Mouse (Mus musculus): ENCODE measurements around the gene Il23r.
"Not testable (repeated sequence)": the region's sequence is repeated elsewhere in the genome, so short reads cannot be mapped to it uniquely, and the experiment has no call there.

The Il23r gene

DNA sequence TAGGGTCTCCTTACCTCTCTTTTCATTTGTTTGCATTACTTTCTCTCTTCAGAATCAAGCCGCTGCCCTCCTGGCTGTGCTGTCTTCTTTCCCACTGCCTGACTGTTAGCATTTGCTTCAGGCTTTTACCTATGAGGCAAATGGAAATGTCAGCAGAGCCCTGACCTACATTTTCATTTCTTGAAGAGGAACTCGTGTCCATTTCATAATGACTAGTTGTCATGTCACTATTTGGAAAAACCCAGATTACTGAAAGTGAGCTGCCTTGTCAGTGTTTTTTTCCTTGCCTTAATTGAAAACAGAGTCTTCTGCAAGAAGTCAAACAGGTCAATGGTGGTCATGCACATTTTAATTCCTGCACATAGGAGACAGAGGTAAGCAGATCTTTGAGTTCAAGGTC, at the start of gene Il23r:
TSS of gene Il23r (minus strand) at position 101 of the 400 bp plus-strand sequence.
- DNase-seq: no peak

DNA sequence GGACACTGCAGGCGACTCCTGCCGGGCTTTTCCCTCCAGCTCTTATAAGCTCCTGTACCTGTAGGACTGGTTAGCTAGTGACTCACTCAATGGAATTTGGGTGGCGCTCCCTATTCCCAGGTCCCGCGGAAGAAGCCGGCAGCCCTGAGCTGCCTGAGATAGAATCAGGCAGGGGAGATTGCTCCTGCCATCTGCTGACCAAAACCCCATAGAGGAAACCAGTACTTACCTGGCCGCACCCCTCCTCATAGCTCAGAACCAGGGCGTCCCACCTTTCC, 44.1 kb upstream of the Il23r start, which contains the start of gene Tacstd2:
TSS of gene Tacstd2 (minus strand) at position 20 of the 278 bp plus-strand sequence.
- DNase-seq: no peak

DNA sequence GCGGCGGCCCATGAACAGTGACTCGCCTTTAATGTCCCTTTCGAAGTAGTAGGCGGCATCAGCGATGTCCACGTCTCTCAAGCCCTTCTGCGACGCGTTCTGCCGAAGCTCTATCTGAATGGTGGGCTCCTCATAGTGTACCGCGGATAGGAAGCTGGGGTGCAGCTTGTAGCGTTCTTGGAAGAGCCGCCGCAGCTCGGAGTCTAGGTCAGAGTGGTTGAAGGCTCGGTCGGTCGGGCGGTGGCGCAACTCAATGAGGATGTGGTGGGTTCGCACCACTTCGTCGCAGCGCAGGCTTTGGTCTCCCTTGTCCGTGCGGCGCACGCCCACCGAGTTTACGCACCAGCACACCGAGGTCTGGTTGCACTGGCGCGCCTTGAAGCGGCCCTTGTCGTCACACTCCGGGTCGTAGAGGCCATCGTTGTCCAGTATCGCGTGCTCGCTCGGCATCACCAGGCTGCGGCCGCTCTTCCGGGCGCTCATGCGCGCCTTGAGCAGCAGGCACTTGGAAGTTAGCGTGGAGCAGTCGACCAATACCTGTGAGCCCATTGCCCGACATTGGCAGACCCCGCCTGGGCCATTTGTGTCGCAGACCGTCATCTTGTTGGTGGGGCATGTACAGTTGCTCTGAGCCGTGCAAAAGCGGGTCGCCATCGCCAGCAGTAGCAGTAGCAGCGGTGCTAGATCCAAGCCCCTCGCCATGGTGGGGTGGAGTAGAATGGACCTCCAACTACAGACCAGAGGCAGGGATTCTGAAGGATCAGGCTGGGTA, 43.5 kb upstream of the Il23r start:
- DNase-seq: no peak

DNA sequence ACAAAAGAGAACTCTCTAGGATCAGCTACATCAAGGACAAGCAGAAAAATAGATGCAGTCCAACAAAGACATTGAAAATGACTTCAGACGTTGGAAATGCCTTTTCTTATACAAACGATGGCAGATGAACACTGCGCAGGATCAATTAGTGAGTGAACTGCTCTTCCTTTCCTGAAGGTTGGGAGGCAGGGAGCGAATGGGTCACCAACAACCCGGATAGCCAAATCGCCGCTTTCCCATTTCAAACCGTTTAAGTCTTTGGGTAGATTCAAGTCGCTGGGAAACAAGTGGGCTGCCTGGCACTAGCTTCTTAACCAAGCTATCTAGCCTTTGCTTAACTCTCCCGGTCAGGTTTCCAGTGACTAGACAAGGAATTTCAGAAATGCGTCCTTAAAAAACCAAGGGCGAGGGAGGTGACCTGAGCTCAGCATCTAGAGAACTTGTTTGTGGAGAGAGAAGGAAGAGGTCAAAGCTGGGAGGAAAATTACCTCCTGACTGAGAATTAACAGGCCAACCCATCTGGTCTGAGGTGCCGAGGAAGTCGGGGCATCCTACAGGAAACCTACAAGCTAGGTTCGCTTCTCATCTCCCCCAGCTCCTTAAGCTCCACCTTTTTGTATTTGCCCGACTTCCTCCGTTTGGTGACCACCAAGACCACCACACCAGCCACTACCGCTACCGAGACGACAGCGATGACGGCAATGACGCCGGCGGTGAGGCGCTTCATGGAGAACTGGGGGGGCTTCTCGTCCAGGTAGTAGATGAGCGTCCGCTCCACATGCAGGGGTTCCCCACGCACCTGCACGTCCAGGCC, 42.7 kb upstream of the Il23r start:
- DNase-seq: no peak

DNA sequence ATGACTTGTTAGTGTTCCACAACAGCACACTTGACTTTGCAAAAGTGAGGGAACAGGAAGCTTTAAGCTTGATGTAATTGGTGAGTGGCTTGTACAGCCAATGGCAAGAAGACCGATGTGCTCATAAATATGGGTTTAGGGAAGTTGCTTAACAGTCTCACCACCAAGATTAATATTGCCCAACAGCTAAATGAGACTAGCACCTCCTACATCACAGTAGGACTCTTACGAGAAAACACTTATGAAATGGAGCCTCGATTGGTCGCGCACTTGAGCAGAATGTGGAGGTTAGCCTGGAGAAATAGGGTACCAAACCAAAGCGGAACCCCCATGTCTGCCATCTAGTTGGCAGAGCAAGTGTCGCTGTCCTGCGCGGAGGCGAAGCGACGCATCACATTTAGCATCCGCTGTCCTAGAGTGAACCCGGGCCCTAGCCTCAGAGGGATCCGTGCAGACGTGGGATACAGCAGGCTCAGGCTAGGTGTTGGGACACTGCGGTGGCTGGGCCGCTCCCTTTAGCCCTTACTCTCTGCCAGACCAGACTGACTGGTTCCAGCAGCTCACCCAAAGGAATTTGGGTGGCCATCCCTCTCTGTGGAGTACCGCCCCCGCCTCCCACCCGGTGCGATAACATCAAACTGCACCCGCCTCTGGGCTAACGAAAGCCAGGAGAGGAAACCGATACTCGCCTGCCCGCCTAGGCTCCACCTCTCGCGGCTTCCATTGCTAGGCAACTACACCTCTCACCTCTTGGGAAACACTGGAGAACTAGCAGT, 41.2 kb upstream of the Il23r start:
- DNase-seq: no peak

DNA sequence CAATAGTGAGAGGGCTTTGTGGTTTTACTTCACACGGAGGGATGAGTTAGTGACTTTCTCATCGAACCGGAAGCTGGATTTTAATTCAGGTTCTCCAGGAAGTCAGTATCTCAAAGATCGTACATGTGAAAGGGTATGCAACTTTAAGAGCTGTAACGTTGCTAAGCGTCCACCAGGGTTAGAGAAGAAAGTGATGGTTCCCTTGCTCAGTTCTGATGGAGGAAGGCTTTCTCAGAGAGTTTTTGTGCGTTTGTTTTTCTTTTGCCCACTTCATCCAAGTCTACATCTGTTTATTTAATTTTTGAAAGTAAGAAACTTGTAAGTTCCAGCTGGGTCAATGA, 40.1 kb upstream of the Il23r start:
- DNase-seq: no peak

DNA sequence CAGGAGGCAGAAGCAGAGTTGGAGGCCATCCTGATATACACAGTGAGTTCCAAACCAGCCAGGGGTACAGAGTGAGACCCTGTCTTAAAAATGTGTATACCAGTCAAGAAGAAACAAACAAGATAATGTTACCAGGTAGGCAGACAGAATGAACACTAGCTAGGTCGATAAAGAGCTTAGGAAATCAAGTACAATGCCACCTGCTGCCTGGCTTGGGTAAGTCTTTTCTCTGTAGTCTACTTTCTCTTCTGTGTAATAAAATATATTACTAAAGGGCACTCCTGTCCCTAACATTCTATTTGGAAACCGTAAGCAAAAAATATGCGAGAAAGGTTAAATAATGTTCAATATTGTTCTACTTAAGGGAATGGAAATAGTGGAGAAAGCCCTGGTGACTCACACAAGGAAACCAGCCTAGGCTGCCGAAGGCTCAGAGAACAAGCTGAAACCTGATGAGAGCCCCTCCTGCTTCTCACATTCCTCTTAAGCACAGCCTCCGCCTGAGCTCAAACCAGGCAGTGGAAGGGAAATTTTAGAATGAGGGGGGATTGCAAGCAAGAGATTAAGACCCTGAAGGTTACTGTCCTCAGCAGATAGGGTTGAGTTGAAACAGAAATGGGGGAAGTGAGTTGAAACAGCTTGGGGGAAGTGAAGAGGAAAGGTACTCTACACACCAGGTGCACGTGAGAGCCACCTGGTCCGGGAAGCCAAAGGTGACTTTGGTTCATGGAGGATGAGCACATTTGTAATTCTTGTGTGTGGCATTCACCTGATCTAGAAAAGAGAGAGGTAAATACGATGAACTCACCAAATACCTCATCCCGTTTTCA, 39.6 kb upstream of the Il23r start:
- no peak for DNase-seq

DNA sequence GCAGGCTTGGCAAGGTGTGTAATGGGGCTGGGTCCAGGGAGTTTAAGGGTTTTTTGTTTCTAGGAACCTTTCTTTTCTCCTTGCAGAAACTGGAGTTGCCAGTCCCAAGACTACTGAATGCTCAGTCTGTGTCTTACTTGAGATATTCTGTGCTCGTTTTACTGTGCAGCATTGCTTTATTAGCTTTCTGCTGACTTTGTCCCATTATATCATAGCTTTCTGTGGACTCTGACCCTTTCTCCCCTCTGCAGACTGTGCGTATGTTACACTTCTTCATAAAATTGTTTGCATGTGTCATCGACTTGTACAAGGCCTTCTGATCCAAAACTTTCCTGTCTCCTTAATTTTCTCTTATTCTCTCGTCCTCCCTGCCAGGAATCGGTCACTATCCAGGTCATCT, 34.7 kb upstream of the Il23r start:
- no peak for DNase-seq

DNA sequence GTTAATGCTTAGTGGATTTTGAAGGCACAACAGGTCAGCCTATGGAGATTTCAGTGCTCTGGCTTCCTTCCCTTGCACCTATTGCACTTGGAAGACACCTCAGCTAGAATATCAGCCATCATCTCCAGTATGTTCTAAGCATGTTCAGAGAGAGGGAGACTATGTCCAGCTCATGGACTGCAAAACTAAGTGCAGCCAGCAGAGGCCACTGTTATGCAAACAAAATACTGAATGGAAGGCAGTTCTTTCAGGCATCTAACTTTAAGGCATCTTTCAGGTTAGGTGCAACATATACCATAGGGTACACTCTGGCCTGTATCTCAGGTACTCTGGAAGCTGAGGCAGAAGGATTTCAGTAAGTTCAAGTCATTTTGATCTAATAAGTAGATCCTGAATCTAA, 19.1 kb upstream of the Il23r start:
- no peak for DNase-seq

DNA sequence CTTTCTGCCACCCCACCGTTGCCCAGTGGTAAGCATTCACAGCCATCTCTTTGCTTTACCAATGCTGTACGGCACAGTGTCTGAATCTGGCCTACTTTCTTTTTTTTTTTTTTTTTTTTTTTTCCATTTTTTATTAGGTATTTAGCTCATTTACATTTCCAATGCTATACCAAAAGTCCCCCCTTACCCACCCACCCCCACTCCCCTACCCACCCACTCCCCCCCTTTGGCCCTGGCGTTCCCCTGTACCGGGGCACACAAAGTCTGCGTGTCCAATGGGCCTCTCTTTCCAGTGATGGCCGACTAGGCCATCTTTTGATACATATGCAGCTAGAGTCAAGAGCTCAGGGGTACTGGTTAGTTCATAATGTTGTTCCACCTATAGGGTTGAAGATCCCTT, 10.3 kb upstream of the Il23r start:
- not testable (repeated sequence) for DNase-seq

DNA sequence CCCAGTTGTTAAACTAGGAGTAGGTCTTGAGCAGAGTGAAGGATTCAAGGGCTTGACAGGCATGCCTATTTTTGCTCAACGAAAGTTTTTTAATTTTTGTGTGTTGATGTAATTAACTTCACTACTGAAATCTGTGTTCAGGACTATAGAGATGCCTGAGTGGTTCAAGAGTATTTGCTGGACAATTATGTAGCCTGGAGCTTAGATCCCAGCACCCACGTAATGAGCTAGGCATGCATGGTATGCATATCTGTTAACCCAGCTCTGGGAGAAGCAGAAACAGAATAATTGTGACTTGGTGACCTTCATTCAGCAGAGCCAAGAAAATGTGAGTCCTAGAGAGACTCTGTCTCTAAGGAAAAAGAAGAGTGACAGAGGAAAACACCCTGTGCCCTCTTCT, 10.6 kb downstream of the Il23r start:
- DNase-seq: no peak

DNA sequence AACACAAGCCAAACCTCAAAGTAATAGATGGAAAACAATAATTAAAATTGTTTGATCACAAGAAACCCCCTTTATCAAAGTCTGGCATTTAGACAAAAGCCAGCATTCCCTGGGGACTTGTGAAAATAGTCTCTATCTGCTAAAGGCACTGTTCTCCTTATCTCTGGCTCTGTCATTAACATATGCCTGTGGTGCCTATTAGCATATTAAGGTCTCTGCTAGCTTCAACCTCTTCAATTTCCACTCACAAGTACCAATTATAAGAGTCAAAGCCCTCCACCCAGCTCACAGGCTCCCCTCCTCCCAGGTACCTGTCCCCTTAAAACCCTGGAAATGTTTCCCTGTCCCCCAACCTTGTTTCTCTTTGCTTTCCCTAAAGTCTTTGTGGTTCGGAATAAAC, 20.4 kb downstream of the Il23r start:
- no peak for DNase-seq

DNA sequence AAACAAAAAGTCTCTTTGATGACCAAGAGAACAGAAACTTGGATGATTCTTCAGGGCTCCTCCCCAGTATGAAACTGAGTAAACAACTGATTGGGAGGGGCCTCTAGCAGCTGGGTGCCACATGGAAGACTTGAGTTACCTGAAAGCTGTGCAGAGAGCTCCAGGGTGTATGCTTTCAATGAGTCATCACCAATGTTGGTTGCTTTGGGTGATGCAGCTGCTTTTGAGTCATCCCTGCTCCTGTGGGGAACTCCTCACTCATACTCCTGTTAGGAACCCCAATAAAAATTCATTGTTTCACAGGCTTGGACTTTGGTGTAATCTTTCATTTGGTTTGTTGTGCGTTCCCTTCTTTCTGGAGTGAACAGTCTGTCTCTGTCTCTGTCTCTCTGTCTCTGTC, 32.2 kb downstream of the Il23r start:
- no peak for DNase-seq

DNA sequence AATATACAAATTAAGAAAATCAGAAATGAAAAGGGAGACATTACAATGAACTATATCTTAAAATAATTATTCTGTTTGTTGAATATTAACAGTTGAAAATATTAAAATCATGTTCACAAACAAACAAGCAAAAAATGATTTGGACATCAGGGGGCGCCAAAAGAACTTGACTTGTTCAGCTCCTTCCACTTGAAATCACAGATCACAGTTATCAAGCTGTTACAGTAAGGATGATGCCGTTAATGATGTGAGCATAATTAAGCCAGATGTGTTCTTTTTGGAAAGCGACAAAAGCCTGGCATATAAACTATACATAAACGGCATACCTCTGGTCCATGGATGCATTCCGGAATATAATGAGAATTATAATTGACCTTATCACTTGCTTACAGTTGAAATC, 40.3 kb downstream of the Il23r start:
- peak; percentile 5 for DNase-seq

DNA sequence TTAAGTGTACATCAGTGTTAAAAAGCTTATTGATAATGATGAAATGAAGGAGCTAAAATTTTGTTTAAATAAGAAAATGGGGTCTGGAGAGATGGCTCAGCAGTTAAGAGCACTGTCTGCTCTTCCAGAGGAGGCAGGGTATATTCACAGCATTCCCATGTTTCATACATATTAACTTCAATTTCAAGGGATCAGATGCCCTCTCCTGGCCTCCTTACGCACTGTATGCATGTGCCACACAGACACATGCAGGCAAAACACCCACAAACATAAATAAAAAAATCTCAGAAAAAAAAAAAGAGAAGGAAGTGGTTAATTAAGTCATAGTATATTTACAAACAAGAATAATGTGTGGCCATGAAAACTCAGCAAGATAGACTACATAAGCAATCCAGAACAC, 45.8 kb downstream of the Il23r start:
- DNase-seq: no peak

DNA sequence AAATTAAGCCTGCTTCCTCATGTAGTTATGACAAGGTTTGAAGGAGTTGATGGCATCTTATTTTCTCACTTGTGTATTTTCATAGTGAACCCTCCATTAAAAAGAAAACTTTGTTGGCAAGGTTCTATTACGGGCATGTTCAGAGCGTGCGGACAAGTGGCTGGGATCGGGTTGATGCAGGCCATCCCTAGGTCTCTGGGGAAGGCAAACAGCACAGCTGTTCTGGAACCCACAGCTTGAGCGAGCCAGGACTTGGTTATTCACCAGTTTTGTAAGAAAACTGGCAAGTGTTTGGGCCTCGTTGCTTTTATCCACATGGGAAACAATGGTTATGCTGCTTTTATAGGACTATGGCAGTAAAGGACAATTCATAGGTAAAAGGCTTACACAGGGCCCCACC, 48.5 kb downstream of the Il23r start:
- DNase-seq: no peak

DNA sequence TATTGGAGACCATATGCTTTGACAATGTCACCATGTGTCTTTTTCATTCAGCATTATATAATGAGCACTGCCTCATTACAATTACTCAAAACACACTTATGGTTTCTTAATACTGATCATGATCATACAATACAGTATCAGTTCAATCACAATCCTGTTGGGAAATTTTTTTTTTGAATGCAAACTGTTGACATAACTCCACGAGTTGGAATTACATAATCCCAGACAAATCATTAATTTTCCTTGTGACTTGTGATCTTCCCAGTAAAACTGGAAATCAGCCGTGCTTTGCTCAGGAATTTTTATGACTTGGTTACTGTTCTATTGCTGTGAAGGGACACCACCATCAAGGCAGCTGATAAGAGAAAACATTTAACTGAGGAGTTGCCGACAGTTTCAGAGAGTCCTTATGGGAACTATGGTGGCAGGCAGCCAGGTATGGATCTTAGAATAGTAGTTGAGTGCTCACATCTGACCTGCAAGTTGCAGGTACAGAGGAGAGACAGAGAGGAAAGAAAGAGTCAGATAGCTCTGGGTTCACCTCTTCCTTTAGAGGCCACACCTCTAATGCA, 53.8 kb downstream of the Il23r start:
- DNase-seq: no peak

DNA sequence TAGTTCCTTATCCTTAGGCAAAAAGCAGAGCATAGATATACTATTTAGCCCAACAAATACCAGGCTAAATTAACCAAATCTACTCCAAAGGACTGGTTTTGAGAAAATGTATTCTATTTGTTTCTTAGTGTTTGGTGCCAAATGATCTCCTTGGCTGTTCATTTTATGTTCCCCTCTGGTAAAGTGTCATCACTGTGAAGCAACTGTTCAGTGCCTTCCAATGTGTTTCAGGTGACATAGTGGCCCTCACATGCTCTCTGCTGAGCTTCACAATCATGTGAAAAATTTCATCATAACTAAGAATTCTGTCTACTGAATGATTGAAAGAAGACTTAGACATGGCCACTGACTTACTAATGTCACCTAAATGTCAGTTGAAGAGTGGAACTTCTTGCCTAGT, 54.6 kb downstream of the Il23r start:
- DNase-seq: no peak

DNA sequence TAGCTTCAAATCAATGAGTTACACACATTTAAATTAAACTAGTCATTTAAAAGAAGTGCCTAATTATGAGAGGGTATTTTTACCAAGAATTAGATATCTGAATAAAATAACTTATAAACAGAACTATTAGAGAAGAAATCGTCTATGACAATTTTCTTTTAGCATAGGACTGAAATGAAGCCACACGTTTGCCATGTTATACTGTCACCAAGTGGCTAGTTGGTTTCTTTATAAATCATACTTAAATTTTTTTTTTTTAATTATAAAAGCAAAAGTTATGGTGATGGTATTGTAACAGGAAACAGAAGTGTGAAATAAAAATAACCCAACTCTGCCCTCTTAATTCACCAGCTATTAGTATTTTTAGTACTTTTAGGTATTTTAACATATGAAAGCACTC, 55.4 kb downstream of the Il23r start:
- DNase-seq: no peak

DNA sequence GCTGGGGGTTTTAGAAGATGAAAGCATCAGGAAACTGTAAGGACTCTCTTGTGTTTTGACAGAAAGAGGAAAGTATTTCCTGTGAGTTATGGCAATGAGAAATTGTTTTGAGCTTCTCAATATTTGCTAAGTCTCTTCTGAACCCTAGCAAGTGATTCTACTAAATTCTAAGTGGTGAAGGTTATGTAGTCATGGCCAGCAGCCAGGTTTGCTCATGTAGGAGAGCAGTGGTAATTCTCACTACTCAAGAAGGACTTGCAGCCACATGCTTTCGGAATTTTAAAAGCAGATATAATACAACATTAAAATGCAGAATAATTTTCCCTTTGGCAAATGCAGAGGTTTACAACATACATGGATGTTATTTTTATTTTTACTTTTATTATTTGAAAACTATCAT, 55.9 kb downstream of the Il23r start:
- DNase-seq: no peak

DNA sequence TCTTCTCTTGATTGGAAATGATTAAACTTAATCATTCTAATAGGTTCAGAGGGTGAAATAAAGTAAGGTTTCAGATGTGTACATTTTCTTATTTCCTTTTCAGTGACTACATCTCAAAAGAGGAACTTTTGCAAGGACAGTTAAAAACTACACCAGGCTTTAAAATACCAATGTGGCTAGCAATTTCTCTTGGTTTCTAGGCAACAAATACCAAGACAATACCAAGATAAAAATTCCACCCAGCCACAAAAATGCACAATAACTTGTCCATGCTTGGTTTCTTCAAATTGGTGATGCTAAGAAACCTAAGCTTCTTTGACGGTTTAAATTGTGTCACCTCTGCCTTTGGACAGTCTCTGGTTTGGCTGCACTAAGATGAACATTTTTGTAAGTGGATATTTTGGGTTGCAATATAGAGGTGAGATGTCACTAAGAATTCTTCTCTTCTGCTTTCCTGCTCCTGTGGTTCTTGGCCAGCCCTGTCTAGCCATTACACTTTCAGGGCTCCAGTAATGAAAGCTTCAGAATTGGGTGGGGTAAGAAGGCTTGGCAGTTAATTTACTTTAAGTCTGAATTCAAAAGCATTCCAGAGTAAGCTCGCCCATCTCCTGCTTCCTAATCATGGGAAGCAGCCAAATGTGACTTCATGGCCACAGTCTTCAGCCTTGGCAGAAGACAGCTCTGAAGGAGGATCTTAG, 56.8 kb downstream of the Il23r start:
- no peak for DNase-seq

DNA sequence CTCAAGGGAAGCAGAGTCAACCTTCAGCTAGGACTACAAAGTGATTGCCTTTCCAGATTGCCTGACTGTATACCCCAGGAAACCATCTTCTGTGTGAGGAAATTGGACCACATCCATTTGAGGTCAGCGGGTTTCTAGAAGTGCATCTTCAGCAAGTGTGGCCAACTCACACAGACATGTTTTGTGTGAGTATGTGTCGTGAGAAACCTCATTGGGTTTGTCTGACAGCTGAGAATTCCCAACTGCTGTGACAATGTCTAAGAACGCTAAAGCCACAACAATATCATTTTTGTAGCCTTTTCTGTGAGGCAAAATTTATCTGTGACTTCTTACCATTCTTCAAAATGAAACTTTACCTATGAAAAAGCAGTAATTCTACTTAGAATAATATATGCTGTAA, 59.8 kb downstream of the Il23r start:
- no peak for DNase-seq
